Mouse (Mus musculus) layer of hippocampus, adult 8-10 months (tissue): ENCODE measurements at regions not wholly inside any gene's neighbourhood (a gene's known extent, or its start where the extent isn't known, plus 50 kb on each side); places are given as distances from the start of the nearest gene placed in this dataset.

ENCODE experiments used
- DNase-seq, 2 experiments: peaks; one replicate each; pipeline ENCODE4 v3.0.0; 2022; ENCODE audit warnings: low spot score in 2 of 2

- no peak for DNase-seq
Observed at GRCm38 (mm10) chr3:157710790-157711381, 144.2 kb downstream of the Ptger3 start.

GRCm38 (mm10) chr3:157699961-157700360 lies 133.3 kb downstream of the Ptger3 start:
- DNase-seq, result no peak

GRCm38 (mm10) chr3:157698529-157698928 lies 131.8 kb downstream of the Ptger3 start:
- DNase-seq, result no peak

GRCm38 (mm10) chr3:157695128-157696075 lies 128.7 kb downstream of the Ptger3 start:
- no peak for DNase-seq
